ENCODE assay signal across 17 mouse cellular contexts in the genomic region with DNA sequence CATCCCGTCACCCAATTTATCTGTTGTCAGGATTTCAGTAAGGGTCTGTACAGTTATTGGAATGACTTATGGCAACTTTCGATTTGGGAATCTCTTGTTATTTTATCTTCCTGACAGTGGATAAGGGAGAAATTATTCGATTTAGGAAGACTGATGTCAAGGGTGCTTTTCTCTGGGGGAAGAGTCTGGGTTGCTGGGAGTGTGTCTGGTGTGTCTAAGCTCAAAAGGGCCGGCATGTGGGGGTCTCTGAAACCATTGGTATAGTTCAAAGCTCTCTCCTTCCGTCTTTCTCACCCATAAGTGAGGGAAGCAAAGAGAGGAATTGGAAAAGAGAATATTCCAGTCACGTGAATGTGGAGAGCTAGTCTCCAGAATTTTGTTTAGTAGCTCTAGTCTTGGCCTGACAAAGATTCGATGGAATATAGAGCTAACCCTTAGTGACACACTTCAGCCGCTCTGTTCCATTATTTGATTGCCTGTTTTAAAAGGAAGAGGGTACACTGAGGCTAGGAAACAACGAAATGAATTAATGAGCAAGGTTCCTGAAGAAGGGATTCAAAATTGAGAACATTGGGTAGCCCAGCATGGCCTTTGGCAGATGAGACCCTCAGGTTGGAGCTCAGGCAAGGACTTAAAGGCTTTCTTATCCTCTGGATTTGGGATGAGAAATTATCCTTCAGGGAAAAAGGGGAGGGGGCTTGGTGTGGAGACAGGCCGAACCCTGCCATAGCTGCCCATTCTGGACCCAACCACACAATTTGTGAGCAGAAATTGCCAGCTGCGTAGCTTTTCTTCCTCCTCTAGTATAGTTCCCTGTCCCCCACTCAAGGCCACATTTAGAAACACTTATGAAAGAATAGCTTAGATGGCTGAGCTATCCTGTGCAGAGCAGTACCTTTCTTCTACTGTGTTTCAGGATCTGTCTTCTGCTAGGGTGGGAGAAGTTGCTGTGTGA. TPM values are rescaled to one million over a fixed set of nuclear protein-coding genes. Genes with fewer than 3 reads are reported as not detected.
DNase-seq lines count a peak whose midpoint lies in the region; ATAC-seq lines count a peak whose summit lies in the region.
"Had no signal": no experiment of that assay in that cellular context is flagged by ENCODE, and none has a peak within 500 bp of the region (broad histone marks: within the 10 kb centered on the region; RNA-seq: fewer than 3 reads in every experiment).

No protein-coding gene starts in this region.

- H3K27ac ChIP-seq in midbrain, embryonic 10.5 days (replicated peaks) = no peak overlapping the region
- H3K27ac ChIP-seq in midbrain, embryonic 15.5 days = no peak overlapping the region
- peak overlapping the region; percentile 92 for H3K27ac ChIP-seq in embryonic facial prominence, embryonic 14.5 days (replicated peaks; ENCODE audit: low read depth, low read length)
- H3K27ac ChIP-seq in neural tube, embryonic 11.5 days (ENCODE audit: low read depth, low read length) = no peak overlapping the region
- H3K27ac ChIP-seq: heart, adult 2 months; liver, embryonic 15.5 days had no signal

- H3K4me1 ChIP-seq in midbrain, embryonic 10.5 days = peaks cover 19% of the 10 kb centered on the region
- H3K4me1 ChIP-seq in midbrain, embryonic 15.5 days = peaks cover 11% of the 10 kb centered on the region
- no peaks in the 10 kb centered on the region for H3K4me1 ChIP-seq in embryonic facial prominence, embryonic 14.5 days (ENCODE audit: control insufficient read depth, insufficient read depth, low read length)
- peaks cover 7% of the 10 kb centered on the region; the same call in 1 of the 2 replicates for H3K4me1 ChIP-seq in neural tube, embryonic 11.5 days (ENCODE audit: control insufficient read depth, insufficient read depth, low read length)

- 4% methylated on average over 11 of the region's 11 CpGs for WGBS in midbrain, embryonic 10.5 days
- 4% methylated on average over 11 of the region's 11 CpGs for WGBS in midbrain, embryonic 15.5 days
- 10% methylated on average over 11 of the region's 11 CpGs for WGBS in embryonic facial prominence, embryonic 14.5 days
- WGBS in neural tube, embryonic 11.5 days = 4% methylated on average over 11 of the region's 11 CpGs

- H3K36me3 ChIP-seq in midbrain, embryonic 10.5 days = no peaks in the 10 kb centered on the region
- no peaks in the 10 kb centered on the region for H3K36me3 ChIP-seq in midbrain, embryonic 15.5 days (replicated peaks)
- no peaks in the 10 kb centered on the region for H3K36me3 ChIP-seq in embryonic facial prominence, embryonic 14.5 days (ENCODE audit: control insufficient read depth, insufficient read depth, low read length)
- H3K36me3 ChIP-seq in neural tube, embryonic 11.5 days (ENCODE audit: control insufficient read depth, insufficient read depth, low read length) = no peaks in the 10 kb centered on the region
- H3K36me3 ChIP-seq: liver, embryonic 15.5 days had no signal

- no peak for ATAC-seq in midbrain, embryonic 15.5 days (replicated peaks)
- ATAC-seq in embryonic facial prominence, embryonic 14.5 days (ENCODE audit: low read depth) = no peak
- no peak for ATAC-seq in neural tube, embryonic 11.5 days (ENCODE audit: insufficient read depth, low FRiP score, low TSS enrichment)

- peak; percentile 59 for DNase-seq in embryo, embryonic 10.5 days (ENCODE audit: low spot score)
- no peak for DNase-seq in embryo, embryonic 10 days (ENCODE audit: low spot score)
- peak; percentile 32 for DNase-seq in midbrain, embryonic 10.5 days (ENCODE audit: low spot score)
- DNase-seq in embryonic facial prominence, embryonic 14.5 days (ENCODE audit: low spot score) = no peak
- DNase-seq in neural tube, embryonic 11.5 days (ENCODE audit: low spot score) = peak; percentile 32
- no peak for DNase-seq in c-Kit-positive CD71-positive TER-119-positive erythroid progenitor cells, embryonic 14.5 days (ENCODE audit: low spot score)
- no peak for DNase-seq in adrenal gland, postnatal 4 days (ENCODE audit: low spot score in 2 of 2)
- DNase-seq: adrenal gland, postnatal 36 days; cerebellum, adult 8-10 months; heart, adult 2 months; heart, postnatal 10 days; kidney, adult 11 months; lung, postnatal 4 days; thymus, adult 18-20 months had no signal

- no peak overlapping the region for H3K4me2 ChIP-seq in midbrain, embryonic 15.5 days
- H3K4me2 ChIP-seq in embryonic facial prominence, embryonic 14.5 days (ENCODE audit: low read depth, low read length) = peak overlapping the region; percentile 71
- H3K4me2 ChIP-seq in neural tube, embryonic 11.5 days (ENCODE audit: low read depth) = no peak overlapping the region
- H3K4me2 ChIP-seq: liver, embryonic 15.5 days had no signal

- H3K9me3 ChIP-seq in midbrain, embryonic 10.5 days (replicated peaks) = no peaks in the 10 kb centered on the region
- H3K9me3 ChIP-seq in midbrain, embryonic 15.5 days = no peaks in the 10 kb centered on the region
- H3K9me3 ChIP-seq in embryonic facial prominence, embryonic 14.5 days (ENCODE audit: control insufficient read depth, low read length) = no peaks in the 10 kb centered on the region
- H3K9me3 ChIP-seq in neural tube, embryonic 11.5 days (ENCODE audit: control insufficient read depth, low read length) = no peaks in the 10 kb centered on the region
- H3K9me3 ChIP-seq: liver, embryonic 15.5 days had no signal

- no peak overlapping the region for H3K4me3 ChIP-seq in midbrain, embryonic 10.5 days
- H3K4me3 ChIP-seq in midbrain, embryonic 15.5 days = no peak overlapping the region
- peak overlapping the region; percentile 60 for H3K4me3 ChIP-seq in embryonic facial prominence, embryonic 14.5 days (ENCODE audit: low read depth, low read length)
- no peak overlapping the region for H3K4me3 ChIP-seq in neural tube, embryonic 11.5 days (ENCODE audit: low read depth, low read length)
- H3K4me3 ChIP-seq: erythroblast, embryonic 14.5 days; heart, adult 2 months; liver, embryonic 15.5 days had no signal

- peaks cover 100% of the 10 kb centered on the region for H3K27me3 ChIP-seq in midbrain, embryonic 10.5 days (ENCODE audit: low read depth, poor library complexity, severe bottlenecking)
- peaks cover 83% of the 10 kb centered on the region for H3K27me3 ChIP-seq in midbrain, embryonic 15.5 days (replicated peaks)
- peaks cover 86% of the 10 kb centered on the region for H3K27me3 ChIP-seq in embryonic facial prominence, embryonic 14.5 days (replicated peaks; ENCODE audit: control insufficient read depth, insufficient read depth, low read length)
- H3K27me3 ChIP-seq in neural tube, embryonic 11.5 days (ENCODE audit: control insufficient read depth, insufficient read depth, low read length) = peaks cover 94% of the 10 kb centered on the region

- H3K9ac ChIP-seq in midbrain, embryonic 15.5 days = no peak overlapping the region
- H3K9ac ChIP-seq in embryonic facial prominence, embryonic 14.5 days (ENCODE audit: low read depth, low read length) = peak overlapping the region; percentile 87
- no peak overlapping the region for H3K9ac ChIP-seq in neural tube, embryonic 11.5 days (ENCODE audit: low read length)
- H3K9ac ChIP-seq: liver, embryonic 15.5 days had no signal

RNA-seq across cellular contexts. Expression of gene Tbx15, which starts 15.5 kb away (rescaled TPM):
- polyA plus RNA-seq in midbrain, embryonic 10.5 days (2016; fragmentation: Nextera tagmentation; extraction: Ambion mirVana) = 1.2 TPM in 2 replicates
- polyA plus RNA-seq in midbrain, embryonic 15.5 days (2015; fragmentation: Nextera tagmentation; extraction: Ambion mirVana) = 0.61 and 0.69 TPM in 2 replicates
- 19.0 and 20.6 TPM in 2 replicates for polyA plus RNA-seq in embryonic facial prominence, embryonic 14.5 days (2014; fragmentation: Nextera tagmentation; extraction: Ambion mirVana)
- polyA plus RNA-seq in neural tube, embryonic 11.5 days (2014; fragmentation: Nextera tagmentation; extraction: Ambion mirVana) = 2.1 and 2.6 TPM in 2 replicates
- 1 to 10 TPM; 1.4 to 2.5 TPM for total RNA-seq in adrenal gland, postnatal 4 days (2021)
- polyA plus RNA-seq: erythroblast, embryonic 14.5 days had no signal

Comparison
In these comparisons a context has a peak if more than half of its experiments do, and no peak if none do; other contexts are left out.
1. DNase-seq: peak in embryo, embryonic 10.5 days (single experiment), midbrain, embryonic 10.5 days (single experiment) and neural tube, embryonic 11.5 days (single experiment); none in embryo, embryonic 10 days (single experiment), embryonic facial prominence, embryonic 14.5 days (single experiment), c-Kit-positive CD71-positive TER-119-positive erythroid progenitor cells, embryonic 14.5 days (single experiment) and adrenal gland, postnatal 4 days (0 of 2).